Mouse (Mus musculus) right cerebral cortex, postnatal 14 days (tissue): Measurements from ENCODE around the gene 6030408B16Rik.

Experiments used
- DNase-seq: peaks from one replicate; pipeline ENCODE4 v3.0.0; 2022

Gene 6030408B16Rik

DNA sequence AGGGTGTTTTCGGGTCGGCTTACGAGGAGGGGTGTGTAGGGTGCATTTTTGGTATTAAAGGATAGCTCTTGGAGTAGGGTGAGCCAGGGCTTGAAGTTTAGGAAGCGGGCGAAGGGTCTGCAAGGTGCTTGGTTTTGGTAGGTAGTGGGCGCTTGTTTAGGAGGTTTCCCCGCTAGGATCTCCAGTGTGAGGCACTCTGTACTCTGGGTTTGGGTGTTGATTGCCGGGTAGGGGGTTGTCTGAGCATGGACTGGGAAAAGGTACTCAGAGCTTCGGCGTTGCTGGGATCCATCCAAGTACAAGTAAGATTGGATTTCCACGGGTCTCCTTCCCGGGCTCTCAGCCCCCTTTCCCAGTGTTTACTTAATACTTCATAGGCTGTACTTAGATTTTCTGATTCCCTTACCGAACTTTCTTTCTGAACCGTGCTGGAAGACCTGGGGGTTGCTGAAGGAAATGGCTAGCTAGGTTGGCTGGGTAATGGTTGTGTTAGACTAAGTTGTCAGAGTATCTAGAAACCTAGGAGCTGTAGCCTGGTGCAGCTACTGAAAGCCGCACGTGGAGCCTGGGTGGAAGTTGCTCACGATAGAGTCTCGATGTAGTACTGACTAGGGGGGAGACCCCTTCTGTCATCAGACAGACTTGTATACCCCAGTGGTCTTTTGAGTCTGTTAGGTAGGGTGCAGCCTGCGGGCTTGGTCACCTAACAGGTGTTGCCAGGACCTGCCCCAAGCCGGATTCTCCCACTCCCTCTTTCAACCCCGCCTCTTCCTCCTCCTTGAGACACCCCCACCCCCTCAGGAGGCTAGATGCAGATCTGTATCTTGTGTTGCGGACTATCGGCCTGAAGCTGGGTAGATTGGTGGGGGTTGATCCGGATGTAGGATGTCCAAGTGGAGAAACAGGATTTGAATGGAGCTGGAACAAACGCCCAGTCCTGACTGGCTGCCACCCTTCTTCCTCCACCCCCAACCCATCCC, 25.7 kb upstream of the 6030408B16Rik start:
- DNase-seq, result no peak

- no peak for DNase-seq
Observed at GRCm38 (mm10) chr15:101270101-101270820, 22.8 kb upstream of the 6030408B16Rik start.

- DNase-seq, result no peak
Observed at GRCm38 (mm10) chr15:101271107-101271506, 21.9 kb upstream of the 6030408B16Rik start.

GRCm38 (mm10) chr15:101271513-101271912, 21.5 kb upstream of the 6030408B16Rik start:
- no peak for DNase-seq

DNA sequence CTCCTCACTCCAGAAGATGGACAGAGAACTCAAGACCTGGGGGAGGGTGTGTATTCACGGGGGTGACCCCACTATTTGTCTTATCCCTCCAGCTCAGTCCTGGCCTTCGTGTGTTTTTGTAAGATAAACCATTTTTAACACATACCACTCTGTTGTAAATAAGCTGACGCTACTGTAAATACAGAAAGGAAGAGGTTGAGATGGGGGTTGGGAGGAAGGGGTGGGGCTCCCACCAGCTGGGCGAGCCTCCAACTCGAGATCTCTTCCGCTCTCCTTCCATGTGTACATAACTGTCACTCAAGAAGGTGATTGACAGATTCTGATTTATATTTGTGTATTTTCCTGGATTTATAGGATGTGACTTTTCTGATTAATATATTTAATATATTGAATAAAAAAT, 18.6 kb upstream of the 6030408B16Rik start:
- DNase-seq, result no peak

DNA sequence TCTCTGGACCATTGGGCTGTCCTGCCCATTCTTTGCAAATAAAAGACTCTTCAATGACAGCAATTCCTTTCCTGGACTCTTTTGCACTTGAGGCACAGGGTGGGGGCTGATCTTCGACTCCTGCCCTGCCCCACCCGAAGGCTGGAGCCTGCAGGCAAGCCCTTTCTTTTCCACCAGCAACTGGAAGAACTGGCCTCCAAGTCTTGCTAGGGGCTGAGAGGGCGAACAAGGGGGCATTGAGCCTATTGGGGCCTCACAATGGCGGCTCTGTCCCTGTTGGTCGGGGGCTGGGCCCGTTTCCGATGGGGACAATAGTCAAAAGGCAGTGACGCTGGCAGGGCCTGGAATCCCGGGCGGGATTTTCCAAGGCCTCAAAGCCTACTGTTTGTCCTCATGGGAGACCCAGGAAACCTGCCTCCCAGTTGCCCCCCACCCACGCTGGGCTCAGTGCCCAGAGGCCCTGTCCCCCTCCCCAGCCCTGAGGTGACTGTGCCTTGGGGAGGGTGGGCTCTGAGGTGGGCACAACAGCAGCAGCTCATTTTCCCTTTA, 15.6 kb upstream of the 6030408B16Rik start:
- no peak for DNase-seq

GRCm38 (mm10) chr15:101278589-101278988, 14.4 kb upstream of the 6030408B16Rik start:
- DNase-seq, result no peak

GRCm38 (mm10) chr15:101279430-101279999, 13.5 kb upstream of the 6030408B16Rik start:
- no peak for DNase-seq

DNA sequence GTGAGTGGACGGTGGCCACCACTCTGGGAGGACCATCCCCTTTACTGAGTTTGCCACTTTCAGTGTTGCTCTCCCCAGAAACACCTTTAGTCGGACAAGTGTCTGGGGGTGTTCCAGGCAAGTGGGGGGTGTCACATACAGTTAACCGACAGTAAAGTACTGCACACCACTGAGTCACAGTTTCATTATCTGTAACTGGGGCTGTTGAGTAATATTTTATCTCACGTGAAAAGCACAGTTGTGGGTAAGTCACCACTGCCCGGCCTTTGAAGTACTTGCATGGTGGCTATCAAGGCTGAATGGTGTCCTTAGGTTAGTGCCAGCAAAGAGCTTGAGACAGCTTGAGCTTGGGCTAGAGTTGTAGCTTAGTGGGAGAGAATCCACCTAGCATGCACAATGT, 10.5 kb upstream of the 6030408B16Rik start:
- no peak for DNase-seq

DNA sequence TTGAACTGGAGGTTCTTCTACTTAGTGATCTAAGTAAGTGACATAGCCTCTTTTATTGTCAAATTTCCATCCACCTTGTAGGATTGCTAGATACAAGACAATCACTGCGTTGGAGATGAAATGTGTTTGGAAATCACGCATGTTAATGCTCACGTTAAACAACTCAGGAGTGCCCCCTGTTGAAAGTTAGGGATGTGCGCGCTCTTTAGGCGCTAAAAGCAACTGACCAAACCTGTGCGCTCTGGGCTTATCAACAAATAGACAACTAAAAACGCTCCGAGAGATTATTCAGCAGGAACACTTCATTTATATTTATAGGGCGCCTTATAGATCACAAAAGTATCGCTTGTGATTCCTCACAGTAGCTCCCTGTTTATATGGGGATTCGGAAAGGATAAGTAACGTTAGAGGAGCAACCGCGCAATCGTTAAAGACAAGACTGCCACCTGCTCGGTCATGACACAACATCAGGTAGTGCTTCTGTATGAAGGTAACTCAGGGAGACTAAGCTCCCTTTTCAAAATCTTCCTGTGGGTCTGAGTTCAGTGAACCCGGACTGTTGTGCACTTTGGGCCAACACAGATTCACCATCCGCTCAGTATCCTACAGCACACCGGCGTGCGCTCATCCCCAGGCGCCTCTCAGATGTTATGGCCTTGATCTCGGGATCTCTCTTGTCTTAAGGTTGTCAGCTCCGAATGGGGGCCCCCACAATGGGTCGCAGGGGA, 9.7 kb upstream of the 6030408B16Rik start:
- no peak for DNase-seq

DNA sequence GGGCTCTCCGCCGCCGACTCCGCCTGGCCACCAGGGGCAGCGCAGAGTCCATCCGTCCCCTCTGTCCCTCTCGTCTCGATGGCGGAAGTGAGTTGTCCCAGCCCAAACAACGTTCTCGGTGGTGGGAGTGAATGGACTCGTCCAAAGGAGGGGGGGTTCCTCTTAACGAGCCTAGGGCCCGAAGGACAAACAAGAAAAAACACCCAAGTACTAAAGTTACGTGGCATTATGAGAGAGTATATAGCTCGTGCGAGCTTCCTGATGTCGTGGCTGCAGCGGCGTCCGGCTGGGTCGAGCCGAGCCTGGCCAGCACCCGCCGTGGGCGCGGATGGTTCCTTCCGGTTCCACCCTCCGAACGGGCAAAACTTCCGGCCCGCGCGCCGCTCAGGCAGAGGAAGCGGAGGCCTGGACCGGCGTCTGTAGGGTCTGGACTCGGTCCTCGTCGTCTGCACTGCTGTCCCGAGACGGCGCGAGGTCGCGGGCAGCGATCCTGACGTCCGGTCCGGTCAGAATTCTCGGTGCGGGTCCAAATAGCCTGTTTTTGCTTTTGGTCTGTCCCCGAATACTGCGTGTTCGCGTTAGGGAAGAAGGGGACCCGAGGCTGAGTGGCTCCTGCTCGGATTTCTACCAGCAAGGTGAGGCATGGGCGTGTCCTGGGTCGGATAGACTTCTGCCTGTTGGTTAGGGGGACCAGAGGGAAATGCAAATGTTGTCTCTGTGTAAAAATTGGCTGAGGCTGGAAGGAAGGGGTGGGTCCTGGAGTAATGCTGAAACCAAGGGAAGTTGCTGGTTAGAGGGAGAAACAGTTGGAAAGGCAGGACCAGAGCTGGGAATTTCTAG, 8.9 kb upstream of the 6030408B16Rik start, which contains the start of gene Atg101:
Atg101 (plus strand) TSS at position 362 of the 840 bp plus-strand sequence.
- peak; percentile 91 for DNase-seq

- DNase-seq, result no peak
Observed at GRCm38 (mm10) chr15:101286129-101286770, 6.8 kb upstream of the 6030408B16Rik start.

GRCm38 (mm10) chr15:101287361-101287760, 5.7 kb upstream of the 6030408B16Rik start:
- DNase-seq, result no peak

DNA sequence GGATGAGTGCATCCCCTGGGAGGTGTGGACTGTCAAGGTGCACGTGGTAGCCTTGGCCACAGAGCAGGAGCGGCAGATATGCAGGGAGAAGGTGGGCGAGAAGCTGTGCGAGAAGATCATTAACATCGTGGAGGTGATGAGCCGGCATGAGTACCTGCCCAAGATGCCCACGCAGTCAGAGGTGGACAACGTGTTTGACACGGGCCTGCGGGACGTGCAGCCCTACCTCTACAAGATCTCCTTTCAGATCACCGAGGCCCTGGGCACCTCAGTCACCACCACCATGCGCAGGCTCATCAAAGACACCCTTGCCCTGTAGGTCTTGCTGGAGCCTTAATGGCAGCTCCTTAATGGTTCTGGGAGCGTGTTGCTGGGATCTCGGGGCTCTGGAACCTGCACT, 2.7 kb upstream of the 6030408B16Rik start:
- no peak for DNase-seq

DNA sequence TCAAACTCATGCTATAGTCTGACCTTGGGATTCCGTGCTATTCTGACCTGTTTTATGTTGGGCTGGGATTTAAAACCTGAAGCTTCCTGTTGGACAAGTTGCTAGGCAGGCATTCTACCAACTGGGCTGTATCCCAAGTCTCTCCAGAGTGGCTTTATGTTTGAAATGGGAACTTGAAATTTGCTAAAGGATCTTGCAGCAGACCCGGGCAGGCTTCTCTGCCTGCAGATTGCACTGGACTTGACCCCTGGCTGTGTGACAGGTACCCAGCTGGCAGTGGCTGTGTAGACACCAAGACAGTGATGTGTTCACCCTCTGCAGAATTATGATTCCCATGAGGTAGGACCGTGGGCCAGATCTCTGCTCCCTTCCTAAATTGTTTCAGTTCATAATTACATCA, 1.0 kb upstream of the 6030408B16Rik start:
- no peak for DNase-seq

DNA sequence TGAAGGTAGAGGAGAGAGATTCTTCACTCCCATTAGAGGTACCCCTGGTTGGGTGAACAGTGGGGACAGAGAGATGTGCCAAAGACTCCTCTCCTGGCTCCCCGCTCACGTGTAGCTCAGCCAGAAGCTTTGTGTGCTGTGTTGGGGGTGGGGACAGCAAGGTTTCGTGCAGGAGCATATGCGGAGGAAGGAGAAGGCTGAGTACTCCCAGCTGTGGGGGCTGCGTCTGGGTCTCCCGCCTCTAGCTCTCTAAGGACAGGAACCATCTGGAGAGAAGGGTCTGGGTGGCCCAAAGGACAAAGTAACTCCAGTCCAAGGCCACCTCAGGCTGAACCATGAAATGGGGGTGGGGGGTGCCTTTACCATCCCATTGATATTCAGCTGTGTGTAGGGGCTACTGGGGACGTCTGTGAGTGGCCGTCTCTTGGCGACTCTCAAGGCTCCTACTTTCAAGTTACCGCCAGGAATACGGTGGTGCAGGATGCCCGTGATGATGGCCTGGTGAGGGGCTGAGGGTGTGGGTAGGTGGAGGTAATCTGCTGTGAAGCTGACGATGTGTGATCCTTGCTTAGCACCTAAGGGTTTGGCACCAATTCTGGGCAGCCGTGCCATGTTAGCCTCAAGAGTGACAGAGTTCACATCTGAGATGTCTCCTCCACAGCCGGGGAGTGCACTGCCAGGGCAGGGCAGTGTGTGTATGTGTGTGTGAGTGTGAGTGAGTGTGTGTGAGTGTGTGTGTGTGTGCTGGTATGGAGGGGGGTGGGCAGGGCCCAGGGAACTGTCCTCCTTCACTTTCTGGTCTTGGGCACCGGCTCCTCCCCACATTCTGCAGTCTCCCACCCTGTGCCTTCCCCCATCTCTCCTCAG, 1.2 kb downstream of the 6030408B16Rik start:
- DNase-seq, result no peak

- DNase-seq, result no peak
Observed at GRCm38 (mm10) chr15:101295106-101295505, 2.1 kb downstream of the 6030408B16Rik start.

DNA sequence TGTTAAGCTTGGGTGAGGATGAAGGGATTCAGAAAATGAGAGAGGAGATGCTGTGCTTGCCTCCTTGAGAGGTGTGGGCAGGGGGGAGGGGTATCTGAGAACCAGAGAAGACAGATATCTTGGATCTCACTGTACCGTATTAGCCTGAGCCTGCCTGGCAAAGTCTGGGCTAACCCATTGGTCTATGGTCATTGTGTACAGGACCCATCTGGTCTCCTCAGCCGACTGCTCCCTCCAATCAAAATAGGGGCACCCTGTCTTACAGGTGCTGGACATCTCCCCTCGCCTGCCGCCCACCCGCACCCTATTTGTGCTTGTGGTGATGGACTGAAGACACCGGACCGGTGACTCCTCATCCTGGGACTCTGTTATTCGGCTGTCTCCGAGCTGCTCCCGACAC, 2.6 kb downstream of the 6030408B16Rik start:
- DNase-seq, result no peak

- no peak for DNase-seq
Observed at GRCm38 (mm10) chr15:101296091-101296490, 3.1 kb downstream of the 6030408B16Rik start.

GRCm38 (mm10) chr15:101297988-101298387, 5.0 kb downstream of the 6030408B16Rik start:
- DNase-seq, result no peak
